Mouse (Mus musculus) inflammation-experienced regulatory T-cells, adult 16 weeks (primary cell): ENCODE data around the gene Tmem147. TPM values are rescaled to one million over a fixed set of nuclear protein-coding genes. Genes with fewer than 3 reads are reported as not detected.

Experiments
- polyA plus RNA-seq: library from polyadenylated mRNA; unstranded; fragments of 100-300 nt; shearing (Covaris generic); gene quantifications from one replicate; pipeline ENCODE4 v1.2.1, GENCODE M21; 2017

Tmem147 gene
- polyA plus RNA-seq: 117 TPM

DNA sequence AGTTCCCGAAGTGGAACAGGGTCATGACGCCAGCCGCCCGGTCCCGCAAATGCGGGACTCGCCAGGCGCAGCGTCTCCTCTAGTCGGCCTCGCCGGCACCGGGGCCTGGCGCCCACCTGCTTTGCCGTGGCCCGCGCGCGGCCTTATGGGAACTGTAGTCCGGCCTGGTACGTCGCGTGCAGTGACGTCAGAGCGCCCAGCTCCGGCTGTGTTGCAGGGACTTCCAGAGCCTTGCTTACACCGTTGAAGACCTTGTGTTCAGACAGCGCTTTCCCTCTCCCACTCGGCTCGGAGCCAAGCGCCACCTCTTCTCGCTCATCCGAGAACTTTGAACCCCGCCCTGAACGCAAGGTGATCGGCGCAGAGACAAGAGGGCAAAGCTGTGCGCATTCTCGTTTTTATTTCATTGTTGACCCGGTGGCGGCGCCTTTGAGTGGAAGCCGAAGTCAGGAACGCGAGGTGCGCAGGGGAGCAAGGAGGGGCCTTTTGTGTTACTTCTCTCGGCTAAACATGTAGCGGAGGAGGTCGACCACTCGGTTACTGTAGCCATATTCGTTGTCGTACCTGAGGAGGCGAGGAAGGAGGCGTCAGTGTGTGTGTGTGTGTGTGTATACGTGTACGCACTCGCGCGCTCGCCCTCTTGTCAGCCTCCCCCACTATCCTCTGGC is at the start of gene Tmem147:
Gene Tmem147, minus strand, starts transcription at position 145 of the 668 bp plus-strand sequence.

GRCm38 (mm10) chr7:30763456-30763855 is 34.1 kb upstream of the Tmem147 start, which contains the start of gene Dmkn:
TSS of gene Dmkn (plus strand) at chr7:30763756.

DNA sequence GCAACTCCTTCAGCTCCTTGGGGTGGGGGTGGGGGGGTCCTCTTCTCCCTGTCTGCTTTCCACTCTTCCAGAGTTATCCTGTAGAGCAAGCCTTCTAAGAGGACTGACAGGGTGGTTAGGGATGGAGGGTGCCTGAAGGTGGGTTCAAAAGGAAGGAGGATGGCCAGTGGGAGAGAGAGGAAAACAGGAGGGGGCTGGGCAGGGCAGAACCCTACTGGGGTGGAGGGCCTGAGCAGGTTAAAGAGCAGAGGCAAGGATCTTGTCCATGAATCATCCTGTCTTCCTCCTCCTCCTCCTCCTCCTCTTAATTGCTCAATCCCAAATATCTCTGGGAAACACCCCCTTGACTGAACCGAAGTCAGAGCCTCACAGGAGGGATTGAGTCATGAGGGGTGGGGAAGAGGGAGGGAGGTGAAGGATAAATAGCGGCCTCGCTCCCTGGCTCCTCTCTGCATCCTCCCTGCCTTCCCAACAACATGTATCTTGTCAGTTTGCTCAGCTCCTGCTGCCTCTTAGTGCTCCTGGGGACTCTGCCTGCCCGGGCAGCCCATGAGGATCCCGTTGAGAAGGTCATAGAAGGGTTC is 21.8 kb upstream of the Tmem147 start, which contains the start of gene Sbsn:
Gene Sbsn, plus strand, starts transcription at position 386 of the 584 bp plus-strand sequence.

GRCm38 (mm10) chr7:30743617-30744016 is 14.3 kb upstream of the Tmem147 start, which contains the start of gene Gapdhs:
TSS of gene Gapdhs (minus strand) at chr7:30743681.

DNA sequence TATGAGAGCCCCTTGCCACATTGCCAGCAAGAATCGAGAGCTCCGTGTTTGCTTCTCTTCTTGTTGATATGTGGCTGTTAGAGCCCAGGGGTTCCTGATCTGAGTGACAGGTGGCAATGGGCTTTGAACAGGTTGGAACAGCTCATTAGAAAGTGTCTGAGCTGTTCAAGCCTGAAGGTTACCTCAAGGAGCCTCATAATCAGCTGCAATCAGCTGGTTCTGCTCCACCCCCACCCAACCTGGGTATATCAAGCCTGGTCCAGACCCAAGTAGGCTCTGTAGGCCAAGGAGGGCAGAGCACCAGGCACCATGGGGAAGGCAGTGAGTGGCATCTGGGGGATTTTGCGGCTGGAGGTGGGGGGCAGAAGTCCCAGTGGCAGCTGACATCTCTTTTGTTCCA is 17.4 kb downstream of the Tmem147 start, which contains the start of gene Atp4a:
Gene Atp4a, plus strand, starts transcription at position 268 of the 400 bp plus-strand sequence.

DNA sequence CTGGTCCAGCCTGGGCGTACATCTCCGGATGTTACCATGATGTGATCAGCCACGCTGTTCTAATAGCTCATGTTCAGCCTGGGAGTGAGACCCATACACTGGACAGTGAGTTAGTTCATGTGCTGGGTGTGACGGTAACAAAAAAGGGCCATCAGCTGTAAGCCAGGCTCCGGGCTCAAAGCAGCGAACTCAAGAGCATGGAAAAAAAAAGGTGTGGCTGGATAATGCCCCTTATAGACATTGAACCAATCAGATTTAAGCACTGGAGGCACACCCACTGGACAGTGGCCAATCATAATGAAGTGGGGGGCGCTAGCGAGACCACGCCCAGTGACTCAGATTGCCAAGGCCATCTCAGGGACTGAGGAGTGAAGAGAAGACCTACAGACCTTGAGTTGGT is 30.8 kb downstream of the Tmem147 start, which contains the start of gene 2200002J24Rik:
Gene 2200002J24Rik, plus strand, starts transcription at position 338 of the 400 bp plus-strand sequence.

Other genes with a start within 250 kb of the Tmem147 start
- gene Prodh2, start 235.9 kb downstream of the Tmem147 start, polyA plus RNA-seq: not detected
- gene Arhgap33, start 194.5 kb downstream of the Tmem147 start, polyA plus RNA-seq: 1.5 TPM
- 3.7 TPM for gene Hspb6, start 177.4 kb downstream of the Tmem147 start, polyA plus RNA-seq
- gene Proser3, start 177.2 kb downstream of the Tmem147 start, polyA plus RNA-seq: 10.8 TPM
- 102 TPM for gene Lin37, start 169.7 kb downstream of the Tmem147 start, polyA plus RNA-seq
- gene U2af1l4, start 166.2 kb downstream of the Tmem147 start, polyA plus RNA-seq: 47.4 TPM
- gene Gm49396, start 166.2 kb downstream of the Tmem147 start, polyA plus RNA-seq: 122 TPM
- 244 TPM for gene Psenen, start 165.9 kb downstream of the Tmem147 start, polyA plus RNA-seq
- 235 TPM for gene Igflr1, start 164.1 kb downstream of the Tmem147 start, polyA plus RNA-seq
- gene Kmt2b, start 140.8 kb downstream of the Tmem147 start, polyA plus RNA-seq: 10.1 TPM
- gene Zbtb32, start 130.6 kb downstream of the Tmem147 start, polyA plus RNA-seq: 19.2 TPM
- gene Upk1a, start 116.7 kb downstream of the Tmem147 start, polyA plus RNA-seq: 0.82 TPM
- 664 TPM for gene Cox6b1, start 103.4 kb downstream of the Tmem147 start, polyA plus RNA-seq
- not detected for gene Etv2, start 93.7 kb downstream of the Tmem147 start, polyA plus RNA-seq
- 224 TPM for gene Rbm42, start 79.2 kb downstream of the Tmem147 start, polyA plus RNA-seq
- 41.2 TPM for gene Haus5, start 64.5 kb downstream of the Tmem147 start, polyA plus RNA-seq
- not detected for gene Pmis2, start 57.9 kb downstream of the Tmem147 start, polyA plus RNA-seq
- not detected for gene 2200002J24Rik, start 30.6 kb downstream of the Tmem147 start, polyA plus RNA-seq
- gene Atp4a, start 17.3 kb downstream of the Tmem147 start, polyA plus RNA-seq: not detected
- gene Gapdhs, start 14.1 kb upstream of the Tmem147 start, polyA plus RNA-seq: 0.37 TPM
- 1.3 TPM for gene Sbsn, start 21.9 kb upstream of the Tmem147 start, polyA plus RNA-seq
- gene Dmkn, start 34.2 kb upstream of the Tmem147 start, polyA plus RNA-seq: not detected
- gene Krtdap, start 58.4 kb upstream of the Tmem147 start, polyA plus RNA-seq: not detected
- not detected for gene Ffar2, start 94.2 kb upstream of the Tmem147 start, polyA plus RNA-seq
- gene Ffar3, start 126.6 kb upstream of the Tmem147 start, polyA plus RNA-seq: not detected
- 0.24 TPM for gene Ffar1, start 132.0 kb upstream of the Tmem147 start, polyA plus RNA-seq
- 24.5 TPM for gene Cd22, start 150.8 kb upstream of the Tmem147 start, polyA plus RNA-seq
- 0.12 TPM for gene Mag, start 185.3 kb upstream of the Tmem147 start, polyA plus RNA-seq
- gene Hamp2, start 195.1 kb upstream of the Tmem147 start, polyA plus RNA-seq: not detected
- gene Hamp, start 214.5 kb upstream of the Tmem147 start, polyA plus RNA-seq: not detected
- gene Usf2, start 227.3 kb upstream of the Tmem147 start, polyA plus RNA-seq: 10.4 TPM
- gene Lsr, start 243.9 kb upstream of the Tmem147 start, polyA plus RNA-seq: 8.0 TPM
- 1.4 TPM for gene Fam187b, start 244.2 kb upstream of the Tmem147 start, polyA plus RNA-seq